Mouse (Mus musculus) layer of hippocampus, adult 9-11 months (tissue): ENCODE measurements around the gene Rnf41.

Experiments used
- DNase-seq: peaks from one replicate; pipeline ENCODE4 v3.0.0; 2022

The Rnf41 gene

DNA sequence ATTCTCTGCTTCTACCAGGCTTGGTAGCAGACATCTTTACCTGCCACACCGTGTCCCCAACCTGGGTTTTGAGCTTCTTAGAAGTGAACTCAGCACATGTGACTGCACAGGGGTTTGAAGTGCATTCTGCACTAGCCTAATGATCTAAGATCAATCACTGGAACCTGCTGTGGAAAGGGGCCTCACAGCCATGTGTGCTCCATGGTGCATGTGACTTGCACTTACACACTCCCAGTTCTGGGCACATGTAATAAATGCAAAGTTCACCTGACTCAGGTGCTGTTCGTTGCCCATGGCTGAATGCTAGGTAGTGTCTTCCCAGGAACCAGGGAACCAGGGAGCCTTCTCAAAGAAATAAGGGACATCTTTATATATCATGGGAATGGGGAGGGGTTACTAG is 22.0 kb downstream of the Rnf41 start:
- DNase-seq = no peak

GRCm38 (mm10) chr10:128434681-128435080 is 23.2 kb downstream of the Rnf41 start:
- DNase-seq = no peak

DNA sequence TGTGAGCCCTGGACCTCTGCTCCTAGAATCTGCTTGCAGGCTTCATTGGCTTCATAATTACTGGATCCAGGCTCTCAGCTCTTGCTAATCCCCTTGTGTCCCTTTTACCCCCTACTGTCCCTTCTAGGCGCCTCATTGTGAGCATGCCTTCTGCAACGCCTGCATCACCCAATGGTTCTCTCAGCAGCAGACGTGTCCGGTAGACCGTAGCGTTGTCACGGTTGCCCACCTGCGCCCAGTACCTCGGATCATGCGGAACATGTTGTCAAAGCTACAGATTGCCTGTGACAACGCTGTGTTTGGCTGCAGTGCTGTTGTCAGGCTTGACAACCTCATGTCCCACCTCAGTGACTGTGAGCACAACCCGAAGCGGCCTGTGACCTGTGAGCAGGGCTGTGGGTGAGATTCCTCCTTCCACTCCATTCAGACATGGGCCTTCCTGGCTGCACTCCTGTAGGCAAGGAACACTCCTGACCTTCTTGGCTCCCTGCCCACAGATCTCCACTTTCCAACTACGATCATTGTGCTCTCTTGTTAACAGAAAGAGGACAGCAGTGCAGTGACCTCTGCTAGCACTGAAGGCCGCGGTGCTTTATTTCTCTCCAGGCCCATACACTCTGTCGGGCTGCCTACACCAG is 23.8 kb downstream of the Rnf41 start:
- DNase-seq = no peak

DNA sequence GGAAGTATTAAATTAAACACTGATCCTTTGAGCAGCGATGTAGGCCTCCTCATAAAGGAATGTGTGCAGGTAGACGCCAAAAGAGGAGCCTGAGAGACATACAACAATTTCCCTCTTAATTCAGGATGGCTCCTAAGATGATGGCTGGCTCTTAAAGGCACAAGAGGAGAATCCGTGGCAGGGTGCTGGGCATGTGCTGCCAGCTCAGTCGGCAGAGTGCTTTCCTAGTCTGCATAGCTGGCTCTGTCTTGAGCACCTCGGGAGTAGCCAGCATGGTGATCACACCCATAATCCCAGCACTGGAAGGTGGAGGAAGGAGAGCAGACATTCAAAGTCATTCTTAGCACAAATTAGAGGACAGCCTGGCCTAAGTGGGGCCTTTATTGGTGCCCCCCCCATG is 24.4 kb downstream of the Rnf41 start:
- no peak for DNase-seq

GRCm38 (mm10) chr10:128436376-128436775 is 24.9 kb downstream of the Rnf41 start:
- DNase-seq = no peak

- DNase-seq = peak; percentile 64
Observed at GRCm38 (mm10) chr10:128438675-128439279, 27.3 kb downstream of the Rnf41 start.

DNA sequence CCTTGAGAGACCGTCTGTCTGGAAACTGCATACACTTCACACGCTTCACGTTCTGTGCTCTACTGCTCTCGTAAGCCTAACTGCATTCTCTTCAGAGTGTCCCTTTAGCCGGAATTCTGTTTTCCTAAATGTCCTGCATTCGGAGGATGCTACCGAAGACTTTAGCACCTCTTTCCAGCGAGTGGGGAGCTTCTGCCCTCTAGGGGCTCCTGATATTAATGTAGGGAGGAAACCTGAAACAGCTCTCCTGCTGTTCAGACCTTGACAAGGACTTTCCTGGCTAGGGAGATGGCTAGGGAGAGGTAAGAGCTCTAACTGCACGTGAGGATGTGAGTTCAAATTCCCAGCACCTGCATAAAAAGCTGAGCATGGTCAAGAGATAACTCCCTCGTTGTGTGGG is 28.9 kb downstream of the Rnf41 start:
- DNase-seq = no peak

- DNase-seq = no peak
Observed at GRCm38 (mm10) chr10:128441324-128442119, 30.1 kb downstream of the Rnf41 start.

DNA sequence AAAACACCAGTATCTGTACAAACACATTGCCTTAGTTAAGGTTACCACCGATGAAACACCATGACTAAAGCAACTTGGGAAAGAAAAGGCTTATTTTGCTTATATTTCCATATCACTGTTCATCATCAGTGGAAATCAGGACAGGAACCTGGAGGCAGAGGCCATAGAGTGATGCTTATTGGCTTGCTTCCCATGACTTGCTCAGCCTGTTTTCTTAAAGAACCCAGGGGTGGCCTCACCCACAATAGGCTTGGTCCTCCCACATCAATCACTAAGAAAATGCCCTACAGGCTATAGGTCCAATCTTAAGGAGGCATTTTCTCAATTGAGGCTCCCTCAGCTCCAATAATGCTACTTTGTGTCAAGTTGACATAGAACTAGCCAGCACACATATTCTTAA is 31.3 kb downstream of the Rnf41 start:
- no peak for DNase-seq

GRCm38 (mm10) chr10:128444354-128444753 is 32.9 kb downstream of the Rnf41 start:
- no peak for DNase-seq

DNA sequence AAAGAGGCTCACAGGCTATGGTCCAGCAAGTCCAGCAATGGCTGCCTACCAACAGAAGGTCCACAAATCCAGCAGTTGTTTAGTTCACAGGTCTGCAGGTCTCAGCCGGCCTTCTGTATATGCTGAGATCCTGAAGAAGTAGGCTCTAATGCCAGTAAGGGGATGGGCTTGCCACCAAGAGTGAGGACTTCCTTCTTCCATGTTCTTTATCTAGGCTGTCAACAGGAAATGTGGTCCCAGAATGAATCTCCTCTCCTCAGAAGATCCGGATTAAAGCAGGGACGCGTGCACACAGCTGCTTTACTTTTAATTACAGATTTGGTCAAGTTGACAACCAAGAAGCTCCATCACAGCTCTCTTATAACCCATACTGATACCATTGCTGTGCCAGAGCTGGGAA is 34.0 kb downstream of the Rnf41 start:
- no peak for DNase-seq

DNA sequence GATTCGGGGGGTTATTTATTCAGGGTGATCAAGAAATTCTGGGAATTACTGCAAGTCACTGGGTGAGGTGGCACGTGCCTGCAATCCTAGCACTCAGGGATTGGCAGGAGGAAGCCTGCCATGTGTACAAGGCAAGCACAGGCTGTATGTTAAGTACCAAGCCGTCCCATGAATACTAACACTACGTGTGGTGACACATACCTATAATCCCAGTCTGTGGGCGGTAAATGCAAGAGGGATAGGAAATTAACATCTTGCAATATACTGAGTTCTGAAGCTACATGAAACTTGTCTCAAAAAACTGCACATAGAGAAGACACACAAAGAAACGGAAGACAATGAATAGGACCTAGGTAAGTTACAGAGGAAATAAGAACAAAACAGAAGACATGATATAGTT is 39.6 kb downstream of the Rnf41 start:
- no peak for DNase-seq

GRCm38 (mm10) chr10:128454471-128454870 is 43.0 kb downstream of the Rnf41 start:
- DNase-seq = no peak

GRCm38 (mm10) chr10:128455280-128455679 is 43.8 kb downstream of the Rnf41 start:
- DNase-seq = peak; percentile 66

- DNase-seq = no peak
Observed at GRCm38 (mm10) chr10:128457676-128458075, 46.2 kb downstream of the Rnf41 start.

DNA sequence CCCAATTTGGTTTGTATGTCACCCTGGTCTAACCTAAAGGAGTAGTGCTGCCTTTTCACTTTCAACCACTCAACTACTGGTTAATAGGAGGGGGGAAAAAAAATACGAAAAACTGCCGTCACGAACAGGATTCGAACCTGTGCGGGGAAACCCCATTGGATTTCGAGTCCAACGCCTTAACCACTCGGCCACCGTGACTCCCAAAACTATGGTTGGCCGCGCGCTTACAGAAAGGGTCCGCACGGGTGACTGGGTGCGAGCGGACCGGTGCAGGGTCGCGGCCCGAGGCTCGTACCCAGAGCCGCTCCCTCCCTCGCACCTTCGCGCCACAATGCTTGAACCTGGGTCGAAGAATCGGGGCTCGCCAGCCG is 46.9 kb downstream of the Rnf41 start:
- DNase-seq = peak; percentile 79

- peak; percentile 79 for DNase-seq
Observed at GRCm38 (mm10) chr10:128458719-128459408, 47.4 kb downstream of the Rnf41 start, which contains the start of gene Smarcc2. Smarcc2 (plus strand) TSS chr10:128459248.

GRCm38 (mm10) chr10:128459409-128460269 is 48.2 kb downstream of the Rnf41 start:
- no peak for DNase-seq

GRCm38 (mm10) chr10:128460270-128460630 is 48.8 kb downstream of the Rnf41 start:
- DNase-seq = no peak

DNA sequence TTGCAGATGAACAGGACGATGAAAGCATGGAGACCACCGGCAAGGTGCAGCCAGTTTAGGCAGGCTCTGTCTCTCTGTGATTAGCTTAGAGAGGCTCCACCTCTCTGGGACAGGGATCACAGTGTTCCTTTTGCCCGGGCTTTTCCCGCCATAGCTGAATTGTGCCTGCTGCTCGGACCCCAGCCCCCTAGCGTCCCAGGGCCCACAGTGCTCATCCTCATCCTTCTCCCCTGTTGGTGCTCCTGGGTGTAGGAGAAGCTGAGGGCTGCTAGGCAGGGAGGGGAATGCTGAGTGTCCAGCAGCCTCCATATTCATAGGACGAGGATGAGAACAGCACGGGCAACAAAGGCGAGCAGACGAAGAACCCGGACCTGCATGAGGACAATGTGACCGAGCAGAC is 62.9 kb downstream of the Rnf41 start:
- no peak for DNase-seq

DNA sequence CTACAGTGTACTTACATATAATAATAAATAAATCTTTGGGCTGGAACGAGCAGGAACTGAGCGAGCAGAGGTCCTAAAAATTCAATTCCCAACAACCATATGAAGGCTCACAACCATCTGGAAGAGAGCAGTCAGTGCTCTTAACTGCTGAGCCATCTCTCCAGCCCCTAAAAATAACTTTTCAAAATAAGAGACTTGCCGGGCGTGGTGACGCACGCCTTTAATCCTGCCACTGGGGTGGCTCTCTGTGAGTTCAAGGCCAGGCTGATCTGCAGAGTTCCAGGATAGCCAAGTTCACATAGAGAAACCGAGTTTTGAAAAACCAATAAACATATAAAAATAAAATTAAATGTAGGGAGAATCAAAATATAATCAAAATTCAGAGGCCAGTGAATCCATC is 74.9 kb downstream of the Rnf41 start:
- DNase-seq = no peak

DNA sequence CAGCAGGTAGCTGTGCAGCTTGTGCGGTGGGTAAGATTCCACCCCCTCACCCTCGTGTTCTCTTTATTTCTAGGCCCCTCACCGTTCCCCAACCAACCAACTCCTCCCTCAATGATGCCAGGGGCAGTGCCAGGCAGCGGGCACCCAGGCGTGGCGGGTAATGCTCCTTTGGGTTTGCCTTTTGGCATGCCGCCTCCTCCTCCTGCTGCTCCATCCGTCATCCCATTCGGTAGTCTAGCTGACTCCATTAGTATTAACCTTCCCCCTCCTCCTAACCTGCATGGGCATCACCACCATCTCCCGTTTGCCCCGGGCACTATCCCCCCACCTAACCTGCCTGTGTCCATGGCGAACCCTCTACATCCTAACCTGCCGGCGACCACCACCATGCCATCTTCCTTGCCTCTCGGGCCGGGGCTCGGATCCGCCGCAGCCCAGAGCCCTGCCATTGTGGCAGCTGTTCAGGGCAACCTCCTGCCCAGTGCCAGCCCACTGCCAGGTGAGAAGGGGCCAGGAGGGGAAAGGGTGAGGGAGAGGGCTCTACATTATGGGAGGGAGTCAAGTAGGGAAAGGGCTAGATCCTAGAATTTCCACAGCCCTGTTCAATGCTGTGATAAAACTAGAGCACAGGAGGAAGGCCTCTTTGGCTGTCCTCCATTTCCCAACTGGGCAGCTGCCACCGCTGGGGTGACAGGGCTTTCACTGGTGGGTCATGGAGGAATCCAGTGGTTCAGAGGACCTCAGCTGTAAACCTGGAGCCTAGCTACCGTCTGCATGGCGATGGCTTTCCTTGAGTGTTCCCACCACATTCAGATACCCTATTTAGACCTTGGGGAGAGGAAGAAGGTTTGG is 76.6 kb downstream of the Rnf41 start:
- no peak for DNase-seq
